Mouse (Mus musculus) retina, adult 2 months (tissue): ENCODE results near the gene Sesn2.
"Not testable (repeated sequence)": the region's sequence is repeated elsewhere in the genome, so short reads cannot be mapped to it uniquely, and the experiment has no call there.

ENCODE experiments used
- DNase-seq: peaks from one replicate; pipeline ENCODE4 v3.0.0-alpha.2; 2012; ENCODE audit warnings: low read depth, low spot score

The Sesn2 gene

DNA sequence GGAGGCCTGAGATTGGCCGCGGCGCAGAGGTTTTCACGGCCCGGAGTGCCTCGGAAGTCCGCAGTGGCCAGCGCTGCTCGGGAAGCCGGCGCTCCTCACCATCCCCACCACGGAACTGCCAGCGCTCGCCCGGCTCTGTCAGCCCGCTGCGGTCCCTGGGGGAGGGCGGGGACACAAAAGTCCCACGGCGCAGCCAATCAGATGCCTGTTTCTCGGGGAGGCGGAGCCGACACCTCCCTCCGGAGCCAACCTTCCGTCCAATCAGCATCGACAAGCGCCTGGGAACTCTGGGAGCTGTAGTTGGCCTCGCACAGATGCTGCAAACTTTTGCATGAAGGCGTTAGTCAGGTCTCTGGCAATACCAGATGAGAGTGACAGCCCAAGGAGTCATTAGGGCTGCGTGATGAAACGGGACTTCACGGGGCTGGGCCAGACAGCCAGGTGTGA is at the start of gene Sesn2:
Sesn2 (minus strand) TSS at position 150 of the 447 bp plus-strand sequence.
- peak; percentile 92 for DNase-seq

DNA sequence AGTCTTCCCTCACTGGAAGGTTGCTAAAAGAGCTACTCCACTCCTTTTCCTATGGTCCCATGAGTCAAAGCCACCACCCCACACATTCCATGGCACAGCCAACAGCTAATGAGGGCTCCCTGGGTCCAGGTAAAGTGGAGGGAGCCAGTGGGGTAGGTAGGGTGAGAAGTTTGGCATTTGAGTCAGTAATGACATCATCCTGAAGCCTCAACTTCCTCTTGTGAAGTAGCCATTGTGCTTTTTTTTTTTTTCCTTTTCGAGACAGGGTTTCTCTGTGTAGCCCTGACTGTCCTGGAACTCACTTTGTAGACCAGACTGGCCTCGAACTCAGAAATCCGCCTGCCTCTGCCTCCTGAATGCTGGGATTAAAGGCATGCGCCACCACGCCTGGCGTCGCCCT is 45.2 kb upstream of the Sesn2 start:
- DNase-seq, result not testable (repeated sequence)

DNA sequence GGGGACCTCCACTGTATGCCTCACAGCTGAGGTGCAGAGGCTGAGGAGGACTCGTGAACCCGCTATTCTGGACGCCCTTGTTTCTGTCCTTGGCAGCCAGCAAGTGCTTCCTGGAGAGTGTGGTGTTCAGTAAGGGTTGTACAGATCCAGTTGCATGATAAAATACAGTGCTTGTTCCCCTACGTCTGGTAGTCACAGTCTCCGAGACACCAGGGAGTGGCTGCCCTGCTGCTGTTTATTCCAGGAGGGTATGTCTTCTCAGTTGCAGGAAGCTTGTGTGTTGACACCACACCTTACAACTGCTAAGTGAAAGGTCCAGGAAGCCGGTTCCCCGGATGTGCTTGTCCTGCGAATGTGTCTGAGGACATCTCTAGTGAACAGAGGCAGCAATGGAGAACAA is 44.4 kb upstream of the Sesn2 start:
- DNase-seq, result no peak

GRCm38 (mm10) chr4:132554221-132554620 is 43.9 kb upstream of the Sesn2 start:
- DNase-seq, result no peak

GRCm38 (mm10) chr4:132545851-132546250 is 35.5 kb upstream of the Sesn2 start:
- peak; percentile 56 for DNase-seq

- no peak for DNase-seq
Measured at GRCm38 (mm10) chr4:132542724-132543123, 32.4 kb upstream of the Sesn2 start.

GRCm38 (mm10) chr4:132541413-132541812 is 31.1 kb upstream of the Sesn2 start:
- no peak for DNase-seq

DNA sequence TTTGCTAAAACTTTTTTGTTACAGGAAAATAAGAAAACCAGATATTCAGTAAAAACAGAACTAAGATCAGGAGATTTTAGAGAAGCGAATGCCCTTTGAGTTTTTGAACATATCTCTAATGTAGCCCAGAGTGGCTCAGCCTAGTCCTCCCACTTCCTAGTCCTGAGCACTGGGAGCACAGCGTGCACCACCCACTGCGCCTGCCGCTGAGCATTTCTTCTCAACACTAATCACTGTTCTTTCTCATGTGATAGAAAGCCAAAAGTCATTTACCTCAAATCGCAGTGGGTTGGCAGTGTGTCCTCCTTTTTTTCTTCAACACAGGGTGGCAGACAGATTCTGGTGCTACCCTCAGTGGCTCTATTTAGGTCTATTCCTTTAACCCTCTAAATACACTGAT is 29.2 kb upstream of the Sesn2 start:
- no peak for DNase-seq

DNA sequence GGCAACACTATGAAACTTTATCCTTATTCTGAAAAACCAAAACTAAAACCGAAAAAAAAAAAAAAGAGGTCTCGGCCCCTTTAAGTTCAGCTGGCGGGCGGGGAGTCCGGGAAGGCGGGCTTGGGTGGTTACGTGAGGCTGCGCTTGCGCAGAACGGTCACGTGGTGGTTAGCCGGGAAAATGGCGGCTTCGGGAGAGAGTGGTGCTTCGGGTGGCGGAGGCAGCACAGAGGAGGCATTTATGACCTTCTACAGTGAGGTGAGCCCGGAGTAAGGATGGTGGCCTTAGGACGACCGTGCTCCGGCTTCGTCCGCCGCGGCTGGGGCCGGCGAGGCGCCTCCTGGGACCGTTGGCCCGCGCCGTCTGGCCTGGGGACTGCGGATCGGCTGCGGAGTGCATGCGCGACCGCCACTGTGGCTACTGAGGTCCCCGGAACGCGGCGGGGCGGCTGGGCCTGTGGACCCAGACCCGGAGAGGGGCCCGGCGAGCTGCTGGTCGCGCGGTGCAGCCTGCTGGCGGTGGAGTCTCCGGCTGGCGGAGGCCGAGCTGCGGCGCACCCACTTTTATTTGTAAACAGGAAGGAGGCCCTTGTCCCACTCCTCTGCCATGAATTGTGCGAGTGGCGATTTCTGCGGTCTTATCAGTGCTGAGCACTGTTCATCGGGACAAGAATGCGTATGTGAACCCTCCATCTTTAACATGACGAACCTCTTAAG is 25.3 kb upstream of the Sesn2 start, which contains the start of gene Dnajc8:
Dnajc8 (plus strand) TSS at position 145 of the 716 bp plus-strand sequence.
- DNase-seq, result peak; percentile 81

DNA sequence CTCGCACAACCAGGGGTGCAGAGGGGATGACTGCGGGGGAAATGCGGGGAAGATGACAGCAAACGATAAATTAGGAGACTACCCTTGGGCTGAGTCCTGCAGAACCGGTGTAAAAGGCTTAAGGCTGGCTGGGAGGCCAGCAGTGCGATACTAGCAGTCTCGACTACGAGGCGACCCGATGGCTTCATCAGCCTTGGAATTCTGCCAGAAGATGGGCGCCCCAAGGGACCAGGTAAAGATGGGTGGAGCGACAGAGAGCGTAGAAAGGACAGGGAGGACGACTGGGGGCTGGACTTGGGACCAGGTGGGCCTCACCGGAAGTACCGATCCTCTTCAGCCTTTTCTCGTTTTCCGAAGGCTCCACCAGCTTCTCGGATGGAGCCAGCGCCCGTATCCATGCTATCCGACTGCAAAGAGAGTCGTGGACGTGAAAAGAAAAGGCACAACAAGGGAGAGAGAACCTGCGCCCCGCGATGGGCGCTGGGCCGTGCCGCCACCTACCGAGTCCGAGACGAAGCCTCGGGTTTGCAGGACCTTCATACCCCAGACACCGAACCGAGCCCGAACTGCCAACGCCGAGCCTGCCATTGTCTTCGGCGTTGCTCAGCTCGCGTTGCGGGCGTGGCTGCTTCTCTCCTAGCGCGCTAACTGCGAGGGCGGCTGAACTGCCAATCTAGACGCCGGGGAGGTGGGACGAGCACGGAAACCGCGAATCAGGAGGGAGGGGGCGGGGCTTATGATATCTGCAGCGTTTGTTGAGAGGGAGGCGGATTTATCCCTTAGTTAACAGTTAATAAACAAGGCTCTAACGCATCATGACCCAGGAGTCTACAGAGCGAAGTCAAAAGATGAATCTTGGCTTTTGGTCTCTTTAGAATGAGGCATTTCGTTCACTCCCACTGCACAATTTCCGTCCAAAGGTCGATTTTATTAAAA is 22.9 kb upstream of the Sesn2 start, which contains the start of gene Atpif1:
Atpif1 (minus strand) TSS at position 679 of the 936 bp plus-strand sequence.
- DNase-seq, result peak; percentile 79

DNA sequence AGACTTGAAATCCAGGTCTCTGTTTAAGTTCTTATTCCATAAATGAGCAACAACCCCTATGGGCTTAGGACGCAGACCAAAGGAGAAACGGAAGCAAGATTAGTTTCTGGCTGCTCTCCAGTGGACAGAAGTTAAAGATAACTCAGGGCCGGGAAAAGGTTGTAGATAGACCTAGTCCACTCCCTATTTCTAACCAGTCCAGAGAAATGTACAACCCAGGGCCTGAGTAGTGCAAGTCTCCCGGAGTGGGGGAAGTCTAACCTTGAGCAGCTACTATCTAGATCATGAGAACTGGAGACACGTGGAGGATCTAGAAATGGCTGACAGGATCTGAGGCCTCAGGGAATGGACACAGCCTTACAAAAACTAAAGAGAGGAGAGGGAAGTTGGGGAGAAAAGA is 22.2 kb upstream of the Sesn2 start:
- DNase-seq, result no peak

DNA sequence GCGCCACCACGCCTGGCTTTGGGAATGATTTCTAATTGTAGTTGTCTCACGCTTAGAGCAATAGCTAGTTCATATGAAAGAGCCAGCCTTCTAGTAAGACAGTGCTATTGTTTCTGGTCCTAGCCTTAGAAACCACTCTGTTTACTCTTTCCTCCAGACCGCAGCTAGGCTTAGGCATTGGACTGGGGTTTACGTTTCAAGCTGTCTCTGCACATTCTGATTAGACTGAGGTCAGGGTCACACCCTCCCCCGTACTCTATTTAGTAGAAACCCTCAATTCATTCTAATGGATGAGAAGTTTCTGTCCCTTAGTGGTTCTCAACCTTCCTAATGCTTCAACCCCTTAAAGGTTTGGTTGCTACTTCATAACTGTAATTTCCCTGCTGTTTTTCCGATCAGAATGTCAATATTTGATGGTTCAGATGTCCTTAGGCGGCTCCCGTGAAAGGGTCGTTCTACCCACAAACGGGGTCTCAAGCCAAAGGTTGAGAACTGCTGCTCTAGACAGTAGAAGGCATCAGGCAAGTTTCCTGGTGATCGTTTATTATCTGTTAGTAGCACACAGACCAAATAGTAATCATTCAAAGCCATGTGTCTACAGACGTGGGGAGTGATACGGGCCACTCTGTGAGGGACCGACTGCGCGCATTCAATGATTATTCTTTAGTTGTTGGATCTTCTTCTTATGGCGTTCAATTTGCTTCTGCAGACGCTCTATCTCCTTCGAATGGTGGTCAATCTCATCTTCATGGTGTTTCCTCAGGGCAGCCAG is 19.9 kb upstream of the Sesn2 start:
- DNase-seq, result no peak

GRCm38 (mm10) chr4:132529344-132529743 is 19.0 kb upstream of the Sesn2 start:
- no peak for DNase-seq

DNA sequence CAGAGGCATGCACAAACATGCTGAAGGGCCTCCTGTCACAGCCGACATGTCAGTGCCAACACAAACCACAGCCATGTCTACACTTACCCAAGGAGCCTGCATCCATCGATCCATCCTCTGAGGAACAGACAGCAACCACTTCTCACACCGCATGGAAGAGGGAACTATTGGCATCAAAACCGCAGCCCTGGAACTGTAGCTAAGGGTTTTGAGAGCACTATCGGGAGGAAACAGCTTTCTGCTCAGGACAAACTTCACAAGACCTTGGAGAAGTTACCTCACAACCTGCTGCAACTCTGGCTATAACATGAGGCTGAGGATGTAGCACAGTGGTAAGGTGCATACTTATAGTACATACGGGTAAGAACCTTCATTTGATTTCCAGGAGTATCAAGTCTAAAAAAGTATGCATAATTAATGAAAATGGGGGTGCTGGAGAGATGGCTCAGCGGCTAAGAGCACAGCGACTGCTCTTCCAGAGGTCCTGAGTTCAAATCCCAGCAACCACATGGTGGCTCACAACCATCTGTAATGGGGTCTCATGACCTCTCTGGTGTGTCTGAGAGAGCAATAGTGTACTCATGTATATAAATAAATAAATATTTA is 17.7 kb upstream of the Sesn2 start:
- no peak for DNase-seq

DNA sequence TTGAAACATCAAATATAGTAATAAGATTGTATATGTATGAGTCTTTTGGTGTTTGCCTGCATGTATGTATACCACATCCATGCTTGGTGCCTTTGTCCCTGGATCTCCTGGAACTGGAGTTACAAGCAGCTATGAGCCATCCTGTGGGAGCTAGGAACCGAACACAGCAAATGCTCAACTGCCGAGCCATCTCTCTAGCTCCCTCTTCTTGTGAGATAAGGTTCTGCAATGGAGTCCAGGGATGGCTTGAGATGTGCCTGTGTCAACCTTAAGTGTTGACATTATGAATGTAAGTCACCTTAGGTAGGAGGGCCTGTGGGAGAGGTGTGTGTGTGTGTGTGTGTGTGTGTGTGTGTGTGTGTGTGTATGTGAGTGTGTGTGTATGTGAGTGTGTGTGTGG is 16.4 kb upstream of the Sesn2 start:
- DNase-seq, result no peak

- no peak for DNase-seq
Measured at GRCm38 (mm10) chr4:132524808-132525207, 14.5 kb upstream of the Sesn2 start.

DNA sequence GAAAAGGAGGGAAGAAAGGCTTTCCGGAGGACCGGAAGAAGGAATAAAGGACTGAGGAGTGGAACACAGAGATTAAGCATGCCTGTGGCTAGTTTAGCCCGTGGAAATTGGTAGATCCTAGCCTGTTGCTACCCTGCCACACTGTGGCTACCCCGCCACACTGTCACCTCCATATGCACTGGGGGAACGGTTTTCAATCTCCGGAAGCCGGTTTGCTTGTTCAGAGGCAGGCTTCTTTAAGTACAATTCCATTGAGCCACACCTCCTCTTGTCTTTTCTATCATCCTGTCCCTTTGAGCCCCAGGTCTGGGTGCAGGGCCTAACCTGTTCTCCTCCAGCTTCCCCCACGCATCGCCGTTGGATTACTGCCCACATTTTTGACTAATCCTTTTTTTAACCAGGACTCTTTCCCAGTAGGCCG is 14.0 kb upstream of the Sesn2 start:
- DNase-seq, result no peak

DNA sequence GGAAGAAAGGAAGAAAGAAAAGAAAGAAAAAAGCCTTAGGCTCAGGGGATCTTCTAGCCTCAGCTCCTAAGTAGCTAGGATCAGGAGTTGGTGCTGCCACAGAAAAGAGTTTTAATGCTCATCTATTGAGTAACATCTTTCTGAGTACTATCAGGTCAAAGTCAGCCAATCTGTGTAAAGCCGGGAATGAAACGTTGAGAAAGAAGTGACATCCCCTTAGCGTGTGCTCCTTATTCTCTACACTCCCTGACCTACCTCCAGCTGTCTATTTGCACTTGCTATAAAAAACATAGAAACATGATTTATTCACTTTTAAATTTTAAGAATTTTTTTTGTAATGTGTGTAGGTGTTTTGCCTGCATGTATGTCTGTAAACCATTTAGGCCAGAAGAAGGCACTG is 8.9 kb upstream of the Sesn2 start:
- DNase-seq, result no peak

DNA sequence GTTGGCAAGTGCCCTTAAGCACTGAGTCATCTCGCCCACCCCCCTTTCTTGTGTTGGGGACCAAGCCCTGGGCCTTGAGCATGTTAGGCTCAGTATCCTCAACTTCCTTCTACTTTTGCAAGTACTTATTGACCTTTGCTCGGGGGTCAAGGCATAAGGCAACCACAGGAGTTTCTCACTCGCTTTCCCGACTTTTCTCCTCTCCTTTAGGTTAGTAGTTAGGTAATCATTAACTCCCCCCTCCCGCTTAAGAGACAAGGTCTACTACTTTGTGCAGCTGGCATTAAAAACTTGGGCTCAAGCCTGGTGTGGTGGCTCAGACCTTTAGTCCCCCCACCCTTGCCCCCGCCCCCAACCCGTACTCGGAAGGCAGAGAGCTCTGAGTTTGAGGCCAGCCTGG is 7.8 kb upstream of the Sesn2 start:
- DNase-seq, result no peak

DNA sequence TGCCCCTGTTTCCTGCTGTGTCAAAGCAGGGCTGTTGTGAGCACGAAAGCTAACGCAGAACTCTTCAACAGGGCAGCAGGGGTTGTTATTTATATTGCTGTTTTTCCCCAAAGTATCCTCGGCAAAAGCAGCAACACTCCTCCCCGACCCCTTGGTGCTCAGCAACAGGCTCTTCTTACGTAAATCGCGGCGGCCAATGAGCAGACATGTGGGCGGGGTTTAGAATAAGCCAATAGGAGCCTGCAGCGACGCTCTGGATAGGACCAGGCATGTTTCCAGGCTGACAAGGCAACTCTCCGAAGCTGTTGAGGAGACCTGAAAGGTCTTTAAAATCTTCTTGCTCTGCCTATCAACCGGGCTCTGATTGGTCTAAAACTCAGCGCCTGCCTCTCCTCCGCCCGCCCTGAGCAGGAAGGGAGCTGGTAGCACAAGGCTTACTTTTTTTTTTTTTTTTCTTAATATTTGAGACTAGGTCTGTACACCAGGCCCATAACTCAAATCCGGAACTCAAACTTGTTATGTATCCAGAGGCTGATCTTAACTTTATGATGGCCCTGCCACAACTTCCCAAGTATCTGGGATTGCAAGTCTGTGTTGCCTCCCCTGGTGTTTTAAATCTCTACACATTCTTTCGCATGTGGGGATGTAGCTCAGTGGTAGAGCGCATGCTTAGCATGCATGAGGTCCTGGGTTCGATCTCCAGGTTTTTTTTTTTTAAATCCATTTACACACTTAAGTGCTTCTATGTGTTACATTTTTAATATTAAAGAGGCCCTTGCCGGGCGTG is 5.3 kb upstream of the Sesn2 start:
- DNase-seq, result peak; percentile 80
